Mouse (Mus musculus) left cerebral cortex, adult 18-20 months (tissue): ENCODE results near the gene Ptprd. TPM values are rescaled to one million over a fixed set of nuclear protein-coding genes. Genes with fewer than 3 reads are reported as not detected.
"Not testable (repeated sequence)": the region's sequence is repeated elsewhere in the genome, so short reads cannot be mapped to it uniquely, and the experiment has no call there.

Experiments used
- DNase-seq, 2 experiments: peaks; one replicate each; pipeline ENCODE4 v3.0.0; 2021 to 2022; ENCODE audit warnings: low spot score in 2 of 2, mixed read lengths in 1 of 2
- total RNA-seq, 2 experiments: library from RNA; stranded (reverse); gene quantifications; 2 replicates each; pipeline ENCODE4 v1.2.3; 2021

Ptprd gene
- total RNA-seq, 2 experiments from 2014 or later: 261 to 270 TPM

DNA sequence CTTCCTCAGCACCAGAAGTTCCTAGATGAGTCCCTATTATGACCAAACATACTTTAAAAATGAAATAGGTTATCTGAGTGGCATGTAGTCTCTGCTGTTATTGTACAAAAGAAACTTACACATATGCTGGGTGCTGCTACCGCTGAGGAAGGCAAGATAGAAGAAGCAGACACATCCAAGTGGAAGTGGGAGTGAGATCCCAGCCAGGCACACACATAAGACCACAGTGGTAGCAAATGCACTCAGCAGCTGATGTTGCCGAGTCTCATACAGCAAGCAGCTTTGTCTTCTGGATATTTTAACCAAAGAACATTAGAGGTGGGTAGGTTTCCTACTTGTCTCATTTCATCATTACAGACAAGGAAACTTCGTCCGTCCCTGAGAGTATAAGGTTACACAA is 1759.5 kb downstream of the Ptprd start:
- peak in 1 of 2 experiments; percentile 27 for DNase-seq

DNA sequence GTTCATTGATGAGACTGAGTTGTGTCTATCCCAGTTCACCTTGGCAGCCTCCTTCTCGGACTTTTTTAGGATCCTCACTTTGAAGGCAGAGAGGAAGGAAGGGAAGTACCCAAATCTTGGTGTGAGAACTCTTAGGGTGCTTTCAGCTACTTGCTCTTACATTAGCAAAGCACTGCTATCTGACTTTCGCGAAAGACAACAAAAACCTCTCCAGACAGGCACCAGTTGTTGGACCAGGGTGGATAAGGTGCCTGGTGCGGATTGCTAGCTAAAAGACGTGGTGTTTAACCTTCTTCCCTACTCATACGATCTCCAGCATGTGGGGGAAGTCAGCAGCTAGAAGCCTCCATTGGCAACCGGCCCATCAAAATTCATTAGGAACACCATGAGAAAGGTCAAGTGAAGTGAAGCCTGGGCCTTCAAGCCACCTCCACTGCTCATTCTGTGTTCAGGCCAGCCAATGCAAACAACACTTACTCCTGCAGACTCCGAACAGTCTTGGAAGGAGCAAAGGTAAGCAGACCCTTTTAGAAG is 1760.7 kb downstream of the Ptprd start:
- peak in 1 of 2 experiments; percentile 14 for DNase-seq

DNA sequence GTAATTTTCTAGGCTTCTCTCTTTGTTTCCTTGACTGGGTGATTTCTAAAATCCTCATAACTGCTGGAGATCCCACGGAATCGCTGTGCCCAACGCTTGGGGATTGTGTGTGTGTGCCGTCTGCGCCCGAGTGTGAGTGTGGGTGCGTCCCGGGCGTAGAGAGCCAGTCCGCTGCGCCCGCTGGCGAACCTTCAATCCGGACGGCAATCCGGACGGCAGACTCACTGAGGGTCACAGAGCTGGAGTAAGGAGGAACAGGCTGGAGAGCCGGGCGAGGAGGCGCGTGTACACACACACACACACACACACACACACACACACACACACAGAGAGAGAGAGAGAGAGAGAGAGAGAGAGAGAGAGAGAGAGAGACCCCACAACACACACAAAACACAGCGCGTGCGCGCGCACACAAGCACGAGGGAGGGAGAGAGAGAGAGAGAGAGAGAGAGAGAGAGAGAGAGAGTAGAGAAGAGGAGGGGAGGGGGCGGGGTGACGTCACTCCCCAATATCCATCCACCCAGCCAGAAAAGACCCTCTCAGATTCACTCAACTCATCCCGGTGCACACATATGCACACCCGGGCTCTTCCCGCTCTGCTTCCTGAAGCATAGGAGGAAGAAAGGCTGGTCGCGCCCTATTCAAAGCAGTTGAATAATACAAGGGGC is 1761.3 kb downstream of the Ptprd start:
- peak; percentile 35 to 55 for DNase-seq

DNA sequence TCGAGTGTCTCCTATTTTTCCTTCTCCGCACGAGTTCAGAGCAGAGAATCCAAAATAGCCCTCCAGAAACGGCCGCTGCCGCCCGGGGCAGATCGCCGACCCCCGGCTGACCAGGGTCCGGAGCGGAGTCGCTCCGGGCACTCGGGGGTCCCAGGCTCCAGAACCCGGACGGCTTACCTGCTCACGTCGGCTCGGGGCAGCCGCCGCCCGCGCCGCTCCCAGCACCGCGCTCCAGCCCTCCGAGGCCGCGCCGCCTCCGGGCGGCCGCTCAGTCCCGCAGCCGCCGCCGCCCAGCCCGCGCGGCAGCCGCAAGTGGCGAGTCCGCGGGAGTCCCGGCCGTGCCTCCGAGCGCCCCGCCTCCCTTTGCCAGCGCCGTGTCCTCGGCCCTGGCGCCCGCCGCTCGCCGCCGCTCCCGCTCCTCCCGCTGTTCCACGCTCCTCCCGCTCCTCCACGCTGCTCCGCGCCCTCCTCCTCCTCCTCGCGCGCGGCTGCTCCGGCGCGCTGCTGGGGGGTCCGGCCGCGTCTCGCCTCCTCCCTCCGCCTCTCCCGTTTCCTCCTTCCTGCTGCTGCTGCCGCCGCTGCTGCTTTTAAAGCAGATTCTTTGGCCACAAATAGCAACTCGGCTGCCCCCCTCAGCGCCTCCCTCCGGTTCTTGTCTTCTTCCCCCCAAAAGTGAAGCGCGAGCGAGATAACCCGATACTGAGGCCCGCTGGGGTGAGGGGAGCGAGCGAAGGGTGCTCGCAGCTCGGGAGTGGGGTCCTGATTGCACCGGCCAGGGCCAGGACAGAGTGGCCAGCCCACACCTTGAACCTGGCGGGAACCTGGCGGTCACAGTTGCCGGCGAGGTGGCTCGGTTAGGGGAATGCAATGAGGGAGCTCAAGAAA is 1762.1 kb downstream of the Ptprd start:
- peak; percentile 63 to 78 for DNase-seq

DNA sequence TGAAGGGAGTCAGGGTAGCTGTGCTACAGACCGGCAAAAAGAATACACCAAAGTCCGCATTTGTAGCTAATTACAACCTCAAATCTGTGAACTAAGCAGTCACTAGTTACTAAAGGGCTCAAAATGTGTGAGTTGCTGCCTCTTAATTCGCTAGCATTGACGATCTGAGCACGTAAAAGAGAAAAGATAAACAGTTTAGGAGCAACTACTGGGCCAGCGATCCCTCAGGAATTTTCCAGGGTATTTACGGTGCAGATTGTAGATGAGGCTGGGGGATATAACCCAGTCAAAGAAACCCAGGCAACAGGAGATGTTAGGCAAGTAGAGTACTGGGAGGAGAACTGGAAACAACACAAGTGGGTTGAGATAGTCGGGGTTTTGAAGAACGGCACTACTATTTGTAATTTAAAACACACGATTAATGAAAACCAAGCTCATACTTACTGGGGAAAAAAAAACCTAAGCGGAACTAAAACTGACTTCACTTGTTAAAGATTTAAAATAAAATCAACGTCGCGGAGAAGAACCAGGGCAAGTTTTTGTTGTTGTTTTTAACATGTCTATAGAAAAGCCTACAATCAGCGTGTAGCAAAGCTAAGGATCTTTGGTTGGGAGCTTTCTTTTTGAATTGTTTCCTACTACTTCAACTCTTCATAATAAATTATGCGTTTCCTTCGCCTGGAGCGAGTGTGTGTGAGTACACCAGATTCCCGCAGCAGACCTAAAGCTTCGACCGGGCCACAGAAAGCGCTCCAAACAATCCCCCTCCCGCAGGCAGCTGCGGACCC is 1762.9 kb downstream of the Ptprd start:
- no peak for DNase-seq

DNA sequence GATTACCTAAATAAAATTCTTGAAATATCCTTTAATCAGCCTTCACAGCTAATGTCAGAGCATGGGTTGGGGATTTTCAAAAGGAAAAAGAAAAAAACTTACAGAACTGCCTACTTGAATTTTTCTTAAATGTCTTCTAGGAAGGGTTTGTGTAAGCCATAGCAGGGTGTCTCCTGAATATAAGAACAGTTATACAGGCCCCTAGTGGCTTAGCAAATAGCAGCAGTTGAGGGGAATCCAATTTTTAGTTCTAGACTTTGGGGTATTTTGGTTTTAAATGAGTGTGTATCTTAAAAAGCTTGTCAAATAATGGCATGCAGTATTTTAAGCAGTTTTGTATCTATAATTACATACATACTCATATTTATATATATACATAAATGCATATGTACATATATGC is 1764.4 kb downstream of the Ptprd start:
- no peak for DNase-seq

DNA sequence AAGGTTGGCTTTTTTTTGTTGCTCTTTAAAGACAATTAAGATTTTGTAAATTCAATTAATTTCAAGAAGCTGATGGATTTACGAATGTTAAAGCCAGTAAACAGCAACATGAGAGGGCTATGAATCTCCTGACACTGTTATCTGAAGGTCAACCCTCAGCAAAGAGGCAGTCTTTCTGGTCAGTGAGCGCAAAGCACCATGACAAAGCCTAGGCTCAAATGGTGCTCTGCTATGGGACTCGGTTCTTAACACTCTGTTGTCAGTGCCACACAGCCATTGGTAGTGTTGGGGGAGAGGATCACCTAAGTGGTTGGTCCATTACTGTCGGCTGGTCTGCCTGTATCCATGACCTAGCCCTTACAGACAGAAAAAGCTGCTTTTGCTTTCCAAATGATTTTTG is 1767.0 kb downstream of the Ptprd start:
- no peak for DNase-seq

DNA sequence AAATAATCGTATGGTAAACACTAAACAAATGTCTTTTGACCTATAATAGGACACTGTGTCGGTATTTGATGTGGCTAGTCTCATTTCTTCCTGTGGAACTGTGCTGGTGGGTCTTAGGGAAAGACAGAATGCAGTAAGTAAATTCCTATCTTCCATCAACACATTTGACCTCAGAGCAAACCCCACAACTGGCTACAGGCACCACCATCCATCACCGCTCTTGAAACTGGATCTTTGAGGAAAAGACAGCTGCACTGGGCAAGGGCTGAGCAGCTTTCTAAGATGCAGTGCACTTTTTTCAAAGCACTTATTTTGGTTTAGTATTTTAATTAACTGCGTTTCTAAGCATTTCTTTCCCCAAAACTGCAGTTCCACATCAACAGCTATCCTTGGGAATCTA is 1768.2 kb downstream of the Ptprd start:
- no peak for DNase-seq

DNA sequence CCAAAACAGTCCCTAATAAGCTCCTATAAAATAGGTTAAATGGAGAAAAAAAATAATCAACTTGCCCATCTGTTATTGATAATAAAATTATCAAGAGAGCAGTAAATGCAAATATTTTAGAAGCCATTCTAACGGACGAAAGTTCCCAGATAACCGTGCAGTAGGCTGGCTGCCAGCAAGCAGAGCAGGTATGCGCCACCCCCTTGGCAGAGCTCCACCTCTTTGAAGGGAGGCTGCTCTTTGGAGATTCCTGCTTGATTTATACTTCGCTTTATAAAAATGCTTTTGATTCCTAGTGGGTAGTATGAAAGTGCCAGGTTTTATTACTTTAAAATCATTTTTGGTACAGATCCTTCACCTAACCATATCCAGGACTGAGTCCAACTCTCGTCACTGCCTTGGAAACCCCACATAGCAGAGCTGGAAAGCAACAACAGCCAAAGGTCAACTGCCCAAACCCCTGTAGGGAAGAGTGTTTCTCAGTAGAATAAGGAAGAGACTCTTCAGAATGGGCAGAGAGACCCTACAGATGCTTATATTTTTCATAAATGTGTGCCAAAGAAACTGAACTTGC is 1770.9 kb downstream of the Ptprd start:
- no peak for DNase-seq

DNA sequence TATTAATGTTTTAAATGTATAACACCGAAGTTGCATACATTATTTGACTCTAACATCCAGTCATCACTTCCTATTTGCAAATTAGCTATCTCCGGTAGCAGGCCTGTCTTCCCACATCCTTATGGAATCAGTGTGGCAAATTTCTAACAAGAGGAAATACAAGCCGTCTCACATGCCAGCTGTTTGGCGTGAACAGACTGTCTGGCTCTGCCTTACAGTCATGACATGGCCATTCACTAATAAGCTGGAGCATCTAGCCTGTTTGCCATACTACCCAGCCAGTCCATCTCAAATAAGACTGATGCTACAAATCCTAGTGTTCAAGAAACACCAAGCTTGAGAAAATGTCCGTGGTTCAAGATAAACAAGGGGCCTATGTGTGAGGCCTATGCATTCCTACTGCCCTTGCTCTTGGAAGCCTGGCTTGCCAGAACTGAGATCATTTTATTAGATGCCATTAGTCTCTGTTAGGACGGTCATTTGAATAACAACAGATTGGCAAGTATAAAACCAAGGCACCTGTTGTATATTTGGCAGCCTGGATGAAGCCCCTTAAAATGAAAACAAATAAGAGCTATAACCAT is 1773.2 kb downstream of the Ptprd start:
- DNase-seq: no peak

DNA sequence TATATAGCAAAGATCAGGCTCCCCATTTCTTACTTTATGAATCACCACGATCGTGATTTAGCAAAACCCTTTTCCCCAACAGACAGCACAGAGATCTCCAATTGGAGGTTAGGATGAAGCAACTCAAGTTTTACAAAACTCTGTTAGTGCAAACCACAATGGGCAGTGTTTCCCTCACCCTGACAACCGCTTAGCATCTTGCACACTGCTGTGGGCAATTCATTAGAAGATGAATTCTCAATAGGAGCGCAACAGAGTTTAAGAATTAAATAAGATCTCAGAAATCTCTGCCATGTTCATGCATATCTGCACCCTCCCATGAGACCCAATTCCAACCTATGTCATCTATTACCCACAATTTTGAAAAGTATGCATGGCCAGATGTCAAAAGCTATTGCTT is 1773.7 kb downstream of the Ptprd start:
- no peak for DNase-seq

DNA sequence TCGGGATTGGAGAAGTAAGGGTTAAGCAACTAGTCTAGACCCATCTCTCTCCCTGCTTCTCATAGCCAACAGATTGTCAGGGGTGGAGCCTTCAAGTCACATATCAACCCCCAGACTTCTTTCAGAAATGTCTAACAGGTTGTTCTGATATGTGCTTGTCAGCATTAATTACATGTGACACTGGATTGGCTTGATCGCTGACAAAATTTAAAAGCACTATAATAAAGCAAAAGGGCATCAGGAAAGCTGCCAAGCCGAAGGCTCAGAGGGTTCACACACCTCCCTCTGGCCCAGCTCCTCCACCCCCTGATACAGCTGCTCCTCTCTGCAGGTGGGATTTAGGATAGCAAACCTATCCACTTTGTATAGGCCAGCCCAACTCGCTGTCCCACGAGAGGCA is 1775.8 kb downstream of the Ptprd start:
- DNase-seq: no peak

DNA sequence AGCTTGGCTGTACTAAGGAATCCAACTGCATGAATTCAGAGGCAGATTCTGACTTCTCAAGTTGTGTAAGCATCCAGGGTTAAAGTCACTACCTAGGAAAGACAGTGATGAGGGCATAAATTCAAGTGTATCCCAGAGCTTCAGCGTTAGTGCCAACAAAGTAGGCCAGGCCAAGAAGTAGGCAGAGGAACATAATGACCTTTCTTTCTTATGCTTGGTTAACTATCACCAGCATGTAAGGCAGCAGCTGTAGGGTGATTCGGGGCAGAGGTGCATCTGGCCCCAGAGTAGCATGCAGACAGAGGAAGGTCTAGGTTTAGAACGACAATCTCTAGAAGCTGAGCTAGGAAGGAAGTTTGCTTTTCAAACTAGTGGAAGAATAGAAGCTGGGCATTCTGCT is 1782.0 kb downstream of the Ptprd start:
- DNase-seq: no peak

DNA sequence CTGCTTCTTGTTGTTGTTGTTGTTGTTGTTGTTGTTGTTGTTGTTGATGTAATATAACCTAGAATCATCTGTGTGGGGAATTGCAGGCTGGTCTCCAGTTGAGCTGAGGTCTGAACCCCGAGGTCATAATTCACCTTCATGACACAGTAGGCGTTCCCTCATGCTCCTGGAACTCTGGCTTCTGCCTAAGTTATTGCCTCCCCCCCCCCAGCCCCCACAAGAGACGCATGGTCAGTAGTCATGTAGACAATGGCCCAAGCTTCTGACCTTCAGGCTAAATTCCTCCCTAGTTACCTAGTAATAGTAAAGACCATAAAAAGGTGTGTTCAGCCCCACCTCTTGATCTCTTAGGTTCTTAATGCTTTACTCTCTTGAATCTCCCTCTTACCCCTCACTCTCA is 1784.7 kb downstream of the Ptprd start:
- not testable (repeated sequence) for DNase-seq

DNA sequence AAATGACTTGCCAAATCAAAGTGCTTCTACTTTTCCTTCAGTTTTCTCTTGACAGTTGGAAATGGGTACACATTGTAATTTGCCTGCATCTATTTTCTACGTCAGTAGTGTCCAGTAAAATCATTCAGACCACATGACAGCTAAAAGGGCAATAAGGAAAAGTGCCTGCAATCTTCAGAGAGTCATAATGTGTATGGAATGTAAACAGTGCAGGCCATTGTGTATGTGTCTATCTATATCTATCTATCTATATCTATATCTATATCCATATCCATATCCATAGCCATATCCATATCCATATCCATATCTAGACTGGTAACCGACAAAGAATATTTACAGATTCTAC is 1786.6 kb downstream of the Ptprd start:
- no peak for DNase-seq

DNA sequence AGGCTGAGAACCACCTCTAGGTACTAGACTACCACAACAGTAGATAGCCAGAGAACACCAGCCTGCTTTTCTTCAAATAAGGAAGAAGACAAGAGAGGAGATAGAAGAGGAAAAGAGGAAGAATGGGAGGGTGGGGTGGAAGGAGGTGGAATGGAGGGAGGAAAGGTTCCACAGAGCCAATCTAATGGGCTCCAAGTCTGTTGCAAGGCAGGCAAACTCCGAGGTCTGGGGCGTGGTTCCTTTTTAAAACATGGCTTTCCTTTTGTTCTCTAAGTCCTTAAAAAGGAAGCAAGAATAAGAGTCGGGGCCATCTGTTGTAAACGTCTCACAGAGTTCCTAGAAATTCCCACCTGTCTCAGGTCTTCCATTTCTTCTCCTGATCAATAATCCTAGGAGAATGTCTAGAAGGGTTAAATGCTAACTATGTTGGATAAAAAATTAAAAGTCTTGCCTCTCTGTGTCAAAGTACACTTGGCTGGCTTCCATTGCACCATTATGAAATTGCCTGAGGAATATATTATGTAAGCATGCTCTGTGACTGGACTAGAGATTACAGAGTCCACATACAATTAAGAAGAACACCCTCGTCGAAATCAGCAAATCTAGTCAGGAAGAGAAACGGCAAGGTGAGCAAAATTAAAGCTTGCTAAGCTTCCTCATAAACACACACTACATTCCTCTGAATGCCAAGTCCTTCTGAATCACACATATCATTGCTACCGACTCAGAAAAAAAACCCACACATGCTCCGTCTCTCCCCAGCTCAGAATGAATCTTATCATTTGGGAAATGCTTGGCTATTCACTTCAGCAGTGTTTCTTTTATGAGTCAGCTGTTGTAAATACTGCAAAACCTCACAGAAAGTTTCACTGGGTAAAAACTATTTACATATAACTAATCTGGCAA is 1787.2 kb downstream of the Ptprd start:
- peak in 1 of 2 experiments; percentile 36 for DNase-seq

DNA sequence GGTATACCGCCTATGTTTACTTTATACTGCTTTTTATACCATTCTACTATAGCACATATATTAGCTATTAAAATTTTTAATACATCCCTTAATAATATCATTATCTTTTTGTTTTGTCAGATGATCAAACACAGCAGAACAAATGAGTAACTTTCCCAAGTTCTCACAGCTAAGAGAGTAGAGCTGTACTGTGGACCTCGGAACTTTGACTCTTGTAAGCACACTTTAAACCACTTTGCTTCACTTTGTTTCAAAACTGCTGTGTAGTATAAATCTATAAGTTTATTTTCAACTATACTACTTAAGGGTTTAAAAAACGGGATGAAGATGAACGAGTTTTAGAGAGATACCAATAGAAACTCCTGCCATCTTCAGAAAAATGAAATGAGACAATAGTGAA is 1789.6 kb downstream of the Ptprd start:
- no peak for DNase-seq

DNA sequence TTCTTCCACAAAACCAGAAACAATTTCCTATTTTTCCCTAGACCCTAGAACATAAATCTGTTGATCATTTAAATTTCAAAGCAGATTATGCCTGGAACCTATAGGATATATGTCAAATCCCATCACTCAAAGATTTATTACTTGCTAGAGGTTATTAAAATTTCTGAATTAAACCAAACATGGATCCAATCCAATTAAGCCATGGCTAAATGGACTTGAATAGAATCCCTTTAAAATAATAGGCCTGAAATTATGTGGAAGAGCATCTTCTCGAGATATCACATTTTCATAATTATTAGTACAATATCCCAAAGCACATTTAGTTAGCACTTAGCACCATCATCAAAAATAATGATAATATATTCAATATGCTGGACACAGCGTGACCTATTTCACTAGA is 1792.1 kb downstream of the Ptprd start:
- DNase-seq: no peak

DNA sequence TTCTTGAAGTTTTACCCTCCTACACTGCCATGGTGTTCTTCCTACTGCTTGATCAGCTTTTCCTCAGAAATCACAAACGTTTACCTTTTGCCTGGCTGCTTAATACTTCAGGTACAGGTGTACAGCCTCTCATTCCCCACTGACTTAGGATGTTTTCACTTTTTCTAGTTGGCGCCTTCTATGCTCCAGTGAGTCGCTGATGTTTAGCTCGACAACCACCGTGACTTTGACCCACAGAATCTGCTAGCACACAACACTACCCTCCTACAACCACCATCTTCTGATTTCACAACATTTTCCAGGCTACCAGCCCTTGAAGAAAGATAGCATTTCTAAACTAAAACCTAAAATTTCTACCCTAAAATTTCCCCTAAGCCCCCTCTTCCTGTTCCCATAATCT is 1794.1 kb downstream of the Ptprd start:
- DNase-seq: no peak

DNA sequence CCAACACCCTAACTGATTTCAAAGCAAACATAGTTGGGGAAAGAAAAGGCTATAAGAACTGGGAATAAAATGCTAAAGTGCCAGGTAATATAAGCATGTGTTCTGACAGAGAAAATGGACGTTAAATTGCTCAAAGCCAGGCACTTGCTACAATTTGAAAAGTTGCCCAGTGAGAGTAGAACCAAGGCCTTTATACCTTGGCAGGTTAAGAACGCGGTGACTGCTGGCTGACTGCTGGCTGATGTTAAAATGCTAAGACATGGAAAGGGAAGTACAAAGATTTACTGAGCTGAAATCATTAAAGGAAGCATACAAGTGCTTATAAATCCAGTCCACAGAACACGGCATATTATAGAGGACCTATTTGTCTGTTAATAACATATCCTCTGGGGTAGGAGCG is 1796.1 kb downstream of the Ptprd start:
- no peak for DNase-seq
